Mouse (Mus musculus) T-cell, adult 2 months (primary cell): Measurements from ENCODE around the gene Col2a1.

Experiments
- DNase-seq: peaks from one replicate; pipeline ENCODE4 v3.0.0; 2022; ENCODE audit warnings: low spot score

Gene Col2a1

DNA sequence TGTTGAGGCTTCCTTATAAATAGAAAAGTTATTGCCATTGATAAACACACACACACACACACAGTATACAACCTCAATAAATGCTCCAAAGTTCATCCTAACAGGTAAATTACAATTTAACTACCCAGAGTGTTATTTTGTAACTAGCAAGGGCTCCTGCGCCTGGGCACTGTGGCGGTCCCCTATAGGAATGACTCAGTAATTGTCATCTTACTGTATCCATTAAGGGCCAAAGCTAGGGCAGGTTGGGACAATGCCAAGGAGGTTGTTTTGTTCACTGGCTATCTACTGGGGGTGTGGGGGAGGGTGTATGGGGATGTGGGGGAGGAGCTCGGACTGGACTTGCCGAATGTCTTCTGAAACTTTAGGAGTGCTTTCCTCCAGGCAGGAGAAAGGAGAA lies 77.5 kb downstream of the Col2a1 start:
- no peak for DNase-seq
